Mouse (Mus musculus): ENCODE results near the gene Acox1.
A peak's percentile ranks its signal among the peaks of the same experiment; 100 is the strongest.

The Acox1 gene

DNA sequence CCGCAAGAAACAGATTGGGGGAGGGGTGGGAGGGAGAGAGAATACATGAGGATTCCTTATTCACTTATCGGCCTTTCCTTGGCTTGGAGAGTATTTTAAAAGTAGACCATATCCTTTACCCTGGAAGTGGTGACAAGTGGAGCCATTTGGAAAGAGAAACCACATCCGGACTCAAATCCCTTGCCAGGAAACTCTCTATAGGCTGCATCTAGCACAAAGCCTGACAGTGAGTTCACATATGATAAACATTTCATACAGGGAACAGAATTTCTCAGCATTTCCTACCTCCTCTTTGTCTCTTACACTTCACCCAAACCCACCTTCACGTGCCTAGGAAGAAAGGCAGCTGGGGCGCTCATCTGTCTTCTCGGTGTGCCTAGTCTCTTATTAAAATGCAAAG is 31.6 kb downstream of the Acox1 start:
- DNase-seq, result no peak

DNA sequence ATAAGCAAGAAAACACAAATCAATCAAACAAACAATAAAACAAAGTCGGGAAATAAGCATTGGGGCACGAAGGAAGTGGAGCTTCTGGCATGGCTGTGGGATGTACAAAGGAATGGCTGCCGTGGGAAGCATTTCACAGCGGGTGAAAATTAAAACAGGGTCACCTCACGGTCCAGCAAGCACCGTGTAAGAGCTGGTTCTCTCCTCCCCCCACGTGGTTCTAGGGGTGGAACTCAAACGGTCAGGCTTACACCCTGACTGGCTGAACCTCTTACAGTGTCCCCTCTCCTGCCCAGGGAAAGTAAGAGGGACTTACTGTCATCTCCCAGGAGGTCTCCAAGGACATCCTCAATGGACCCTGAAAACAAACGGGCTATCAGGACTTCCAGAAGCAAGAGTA is 35.8 kb downstream of the Acox1 start:
- no peak for DNase-seq

DNA sequence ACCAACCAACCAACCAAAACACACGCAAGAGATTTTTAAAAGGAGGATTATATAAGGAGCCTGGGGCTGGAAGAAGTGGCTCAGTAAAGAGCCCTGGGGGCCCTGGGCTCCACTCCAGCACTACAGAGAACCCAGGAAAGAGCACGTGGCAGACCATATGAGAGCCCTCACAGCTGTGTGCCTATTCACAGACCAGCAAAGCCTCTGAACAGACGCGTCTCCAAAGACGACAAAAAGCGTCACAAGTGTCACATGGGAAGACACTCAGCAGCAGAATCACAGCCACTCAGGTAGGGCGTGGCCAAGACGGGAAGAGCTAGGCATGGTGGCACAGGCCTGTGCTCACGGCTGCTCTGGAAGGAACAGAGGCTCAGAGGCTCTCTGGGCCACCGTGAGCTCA is 36.7 kb downstream of the Acox1 start:
- no peak for DNase-seq

DNA sequence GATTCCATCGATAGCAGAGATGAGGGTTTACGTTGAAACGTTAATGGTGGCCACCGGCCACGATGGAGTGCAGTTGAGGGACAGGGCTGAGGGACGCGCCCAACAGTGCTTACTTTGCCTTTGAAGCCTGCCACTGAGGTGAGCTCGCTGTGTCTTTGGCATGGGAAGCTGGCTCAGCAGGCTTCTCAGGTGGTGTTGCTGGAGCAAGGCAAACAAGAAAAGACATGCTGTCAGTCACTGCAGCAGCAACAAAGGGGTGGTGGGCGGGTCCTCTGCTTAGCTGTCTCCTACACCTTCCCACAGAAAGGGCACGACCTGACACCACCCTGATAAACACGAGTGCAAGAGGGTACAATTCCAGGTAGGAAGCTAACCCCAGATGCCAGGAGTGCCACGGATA is 37.5 kb downstream of the Acox1 start:
- no peak for DNase-seq

DNA sequence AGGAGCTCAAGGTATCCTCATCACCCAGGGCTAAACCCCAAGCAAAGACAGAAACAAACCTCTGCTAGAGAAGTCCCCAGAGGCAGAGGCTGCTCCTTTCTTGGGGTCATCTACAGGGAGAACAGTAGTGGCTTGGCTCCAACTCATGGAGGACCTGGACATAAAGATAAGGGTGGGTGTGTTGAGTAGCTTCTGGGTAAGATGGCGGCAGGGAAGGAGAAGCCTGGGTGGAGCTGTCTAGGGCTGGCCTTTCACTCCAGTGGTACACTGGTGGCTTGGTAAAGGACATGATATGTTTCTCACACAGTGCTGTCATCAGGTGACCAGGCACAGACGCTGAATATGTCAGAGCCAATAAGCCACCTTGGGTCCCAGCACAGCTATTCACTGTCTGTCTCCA is 47.9 kb downstream of the Acox1 start:
- DNase-seq, result no peak

DNA sequence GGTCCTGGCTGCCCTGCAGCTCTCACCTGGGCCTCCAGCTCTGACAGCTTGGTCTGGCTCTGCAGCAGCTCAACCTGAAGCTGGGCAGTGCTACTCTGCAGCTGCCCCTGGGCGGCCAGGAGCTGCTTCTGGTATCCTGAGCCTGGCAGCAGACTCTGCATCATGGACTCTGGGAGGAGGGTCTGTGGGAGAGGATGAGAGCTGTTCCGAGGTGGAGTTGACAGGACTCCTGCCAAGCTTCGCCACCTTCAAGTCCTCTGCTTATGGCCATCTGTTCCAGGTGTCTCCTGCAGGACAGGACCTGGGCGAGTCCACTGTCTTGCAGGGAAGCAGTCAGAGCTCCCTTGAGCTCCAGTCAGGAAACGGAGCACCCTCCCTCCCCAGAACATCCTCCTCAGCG is 49.5 kb downstream of the Acox1 start:
- peak; percentile 60 to 63 for DNase-seq

DNA sequence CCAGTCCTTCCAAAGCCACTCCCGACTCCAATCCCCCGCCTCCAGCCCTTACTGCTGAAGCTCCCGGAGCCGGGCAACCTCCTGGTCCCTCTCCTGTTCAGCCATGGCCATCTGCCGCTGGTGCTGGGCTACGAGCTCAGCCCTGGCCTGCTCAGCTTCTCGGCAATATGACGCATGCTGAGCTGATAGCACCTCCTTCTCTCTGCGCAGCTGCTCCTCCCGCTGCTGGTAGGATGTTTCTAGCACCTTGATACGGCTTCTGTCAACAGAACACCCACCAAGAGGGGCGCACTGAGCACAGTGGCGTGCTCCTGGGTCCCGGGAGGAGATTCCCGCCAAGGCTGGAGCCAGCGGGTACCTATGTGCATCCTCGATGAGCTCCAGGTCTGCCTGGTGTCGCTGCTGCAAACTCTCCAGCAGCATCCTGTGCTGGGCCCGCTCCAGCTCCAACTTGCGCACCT is 50.1 kb downstream of the Acox1 start:
- DNase-seq, result peak; percentile 79 to 81

DNA sequence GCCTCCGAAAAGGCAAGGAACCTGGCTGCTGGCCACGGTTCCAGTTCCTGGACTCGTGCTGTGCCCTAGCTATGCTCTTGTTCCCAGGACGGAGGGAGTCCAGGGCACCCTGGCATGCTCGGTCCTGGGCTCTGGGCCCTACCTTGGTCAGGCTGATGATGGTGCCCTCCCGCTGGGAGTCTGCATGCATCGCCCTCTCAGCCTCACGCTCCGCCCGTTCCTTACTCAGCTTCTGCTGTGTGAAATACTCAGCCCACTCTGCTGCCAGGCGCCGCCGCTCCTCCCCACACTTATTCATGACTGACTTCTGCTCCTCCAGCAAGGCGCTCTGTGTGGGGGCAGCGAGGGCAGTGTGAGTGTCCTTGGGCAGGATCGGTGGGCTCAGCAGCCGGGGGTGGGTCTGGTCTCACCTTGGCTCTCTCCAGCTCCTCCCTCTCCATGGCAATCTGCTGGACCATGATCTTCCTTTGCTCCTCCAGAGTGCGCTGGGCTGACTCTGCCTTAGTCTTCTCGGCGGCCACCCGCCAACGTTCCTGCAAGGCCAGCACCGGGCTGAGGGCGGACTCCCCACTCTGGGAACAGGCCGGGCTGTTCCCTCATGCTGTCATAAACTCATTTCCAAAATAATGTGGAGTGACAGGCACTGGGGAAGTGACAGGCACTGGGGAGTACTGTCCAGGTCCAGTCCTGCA is 52.4 kb downstream of the Acox1 start:
- DNase-seq, result peak; percentile 62 to 72

DNA sequence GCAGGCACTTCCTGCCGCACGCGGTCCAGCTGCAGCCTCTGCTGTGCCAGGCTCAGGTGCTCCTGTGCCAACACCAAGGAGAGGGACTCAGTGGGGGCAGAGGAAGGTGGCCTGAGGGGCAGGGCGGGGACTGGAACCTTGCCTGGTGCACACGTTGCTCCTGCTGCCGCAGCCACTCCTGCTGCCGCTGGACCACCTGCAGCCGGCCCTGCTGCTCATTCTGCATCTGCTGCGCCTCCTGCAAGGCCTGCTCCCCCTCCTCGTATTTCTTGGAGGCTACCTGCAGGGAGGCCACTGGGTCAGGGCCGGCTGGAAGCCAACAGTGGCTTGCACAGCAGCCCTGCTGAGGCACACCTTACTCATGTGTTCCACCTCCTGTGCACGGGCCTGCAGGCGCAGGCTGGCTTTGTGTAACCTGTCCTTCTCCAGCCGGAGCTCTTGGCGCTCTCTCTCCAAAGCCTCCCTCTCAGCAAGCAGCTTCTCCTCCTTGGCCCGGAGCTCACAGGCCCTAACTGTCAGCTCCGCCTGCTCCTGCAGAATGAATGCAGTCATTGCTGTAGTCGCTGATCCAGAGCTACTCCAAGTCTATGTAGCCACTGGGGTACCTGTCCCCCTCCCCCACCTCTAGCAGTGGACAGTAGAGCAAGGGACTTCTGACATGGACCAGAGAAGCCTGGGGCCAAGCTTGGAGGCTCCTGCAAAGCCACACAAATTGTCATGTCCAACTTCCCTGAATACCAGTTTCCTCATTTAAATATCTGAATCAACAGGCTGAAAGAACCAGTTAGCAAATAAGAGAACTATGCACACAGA is 53.2 kb downstream of the Acox1 start:
- peak; percentile 68 to 70 for DNase-seq

DNA sequence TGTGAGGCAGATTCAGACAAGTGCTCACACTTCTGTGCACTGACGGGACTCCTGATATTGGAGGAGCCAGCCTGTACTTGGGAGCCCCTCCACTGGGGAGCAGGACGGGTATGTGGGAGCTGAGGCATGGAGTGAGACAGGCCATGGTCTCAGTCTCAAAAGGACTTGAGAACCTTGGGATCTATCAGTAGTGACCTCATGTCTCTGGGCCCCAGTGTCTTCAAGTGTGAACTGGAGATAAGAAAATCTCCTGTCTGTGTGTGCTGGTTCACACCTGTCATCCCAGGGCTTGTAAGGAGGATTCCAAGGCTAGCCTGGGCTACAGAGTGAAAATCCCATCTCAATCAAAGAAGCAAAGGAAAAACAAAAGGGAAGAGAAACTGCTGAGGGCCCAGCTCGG is 55.4 kb downstream of the Acox1 start:
- DNase-seq, result no peak

DNA sequence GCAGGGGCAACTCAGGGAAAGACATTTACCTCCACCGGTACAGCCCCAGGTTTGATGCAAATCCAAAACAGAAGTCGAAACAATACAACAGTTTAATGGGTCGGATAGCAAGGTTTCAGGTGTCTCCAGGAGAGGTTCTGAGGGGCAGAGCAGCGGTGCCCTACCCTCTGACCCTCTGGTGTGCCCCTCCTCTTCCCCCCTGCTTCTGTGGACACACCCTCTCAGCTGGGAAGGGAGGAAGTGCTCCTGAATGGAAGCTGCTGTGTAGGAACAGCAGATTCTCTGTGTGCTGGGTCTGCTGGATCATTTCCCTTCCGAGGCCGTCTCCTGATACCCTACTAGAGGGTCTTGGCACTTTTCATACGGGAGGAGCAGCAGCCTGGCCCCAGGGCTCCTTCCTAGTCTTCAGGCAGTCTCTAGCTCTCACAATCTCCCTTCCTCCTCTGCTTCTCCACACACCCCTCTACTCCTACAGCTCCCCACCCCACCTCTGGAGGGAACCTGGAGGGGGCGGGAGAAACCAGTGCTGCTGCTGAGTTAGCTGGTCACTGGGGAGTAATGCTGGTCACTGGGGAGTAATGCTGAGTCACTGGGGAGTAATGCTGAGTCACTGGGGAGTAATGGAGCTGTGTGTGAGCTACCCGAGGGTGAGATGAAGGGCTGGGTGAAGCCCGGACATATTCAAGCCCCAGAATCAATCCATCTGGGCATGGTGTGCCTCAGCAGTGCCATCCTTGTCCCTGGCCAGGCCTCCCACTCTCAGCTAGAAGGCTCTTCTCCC is 56.4 kb downstream of the Acox1 start:
- no peak for DNase-seq

DNA sequence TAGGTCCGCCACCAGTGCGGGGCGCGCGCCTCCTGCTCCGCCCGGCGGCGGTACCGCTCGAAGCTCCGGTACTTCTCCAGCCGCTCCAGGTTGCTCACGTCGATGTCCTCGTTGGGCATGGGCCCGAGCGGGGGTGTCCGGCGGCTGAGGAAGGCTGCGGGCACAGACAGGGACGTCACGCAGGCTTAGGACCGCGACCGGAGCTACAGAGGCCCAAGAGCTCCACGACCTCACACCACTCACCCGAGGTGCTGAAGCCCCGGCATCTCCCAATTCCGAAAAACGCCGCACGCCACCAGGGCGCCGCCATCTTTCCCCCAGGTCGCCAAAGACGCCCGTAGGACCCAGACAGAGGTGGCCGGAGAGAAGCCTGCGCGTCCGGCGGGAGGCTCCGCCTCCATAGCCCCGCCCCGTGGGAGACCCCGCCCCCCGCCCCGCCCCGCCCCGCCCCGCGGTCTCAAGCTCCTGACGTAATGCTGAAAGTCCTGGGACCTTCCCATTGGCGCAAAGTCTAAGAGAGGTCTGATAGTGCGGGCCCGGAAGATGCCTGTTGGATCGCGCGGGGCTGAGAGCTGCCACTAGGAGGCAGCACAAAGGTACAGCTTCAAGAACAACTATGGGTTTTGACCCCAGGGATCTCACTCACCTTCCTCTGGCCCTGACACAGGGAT is 60.2 kb downstream of the Acox1 start, which contains the start of gene Mrpl38:
Gene Mrpl38 (minus strand): TSS at position 401 of the 671 bp plus-strand sequence.
- DNase-seq, result peak; percentile 86

DNA sequence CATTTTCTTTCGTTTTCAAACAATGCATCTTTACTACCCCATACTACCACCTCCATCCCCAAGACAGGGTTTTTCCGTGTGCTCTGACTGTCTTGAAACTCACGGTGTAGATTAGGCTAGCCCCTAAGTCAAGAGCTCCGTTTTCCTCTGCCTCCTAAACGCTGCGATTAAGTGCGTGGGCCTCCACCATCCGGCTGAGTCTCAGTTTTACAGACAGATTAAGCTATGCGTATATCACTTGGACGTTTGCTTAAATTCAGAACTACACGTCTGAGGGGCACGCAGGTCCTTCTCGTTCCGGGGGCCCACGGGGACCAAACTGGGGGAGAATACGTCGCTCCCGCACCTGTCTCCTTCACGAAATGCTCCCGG is 60.8 kb downstream of the Acox1 start:
- DNase-seq, result no peak

DNA sequence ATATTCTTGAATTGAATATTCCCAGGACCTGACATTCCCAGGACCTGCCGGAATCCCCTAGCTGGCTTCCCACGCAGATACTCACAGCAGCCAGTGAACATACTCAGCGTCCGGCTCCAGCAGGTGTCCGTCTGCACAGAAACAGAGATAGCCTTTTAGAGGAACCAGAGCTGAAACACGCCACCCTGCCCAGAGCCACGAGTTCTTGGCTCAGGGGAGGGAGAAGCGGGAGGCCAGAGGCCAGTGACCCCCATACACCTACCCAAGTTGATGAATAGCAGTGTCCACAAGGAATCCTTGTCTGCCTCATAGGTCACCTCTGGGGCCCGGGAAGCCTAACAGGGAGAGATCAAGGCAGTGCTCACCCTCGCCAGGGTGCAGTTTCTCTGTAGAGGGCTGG is 64.7 kb downstream of the Acox1 start:
- no peak for DNase-seq

DNA sequence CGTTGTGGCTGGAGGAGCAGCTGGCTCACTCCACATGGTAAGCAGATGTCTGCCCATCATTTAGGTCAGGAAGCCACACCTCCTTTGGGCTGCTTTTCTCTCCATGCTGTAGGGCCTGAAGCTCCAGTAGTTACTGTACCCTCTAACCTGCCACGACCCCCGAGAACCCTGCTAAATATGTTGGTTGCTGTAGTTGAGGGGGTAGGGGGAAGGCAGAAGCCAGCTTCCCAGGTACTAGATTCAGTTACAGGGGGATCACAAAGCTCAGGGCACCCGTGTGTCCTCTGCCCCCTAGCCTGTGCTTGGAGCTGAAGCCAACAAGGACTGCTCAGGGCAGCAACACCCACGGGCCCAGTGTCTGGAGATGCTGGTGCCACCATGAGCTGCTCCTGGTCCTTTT is 65.3 kb downstream of the Acox1 start:
- DNase-seq, result no peak

DNA sequence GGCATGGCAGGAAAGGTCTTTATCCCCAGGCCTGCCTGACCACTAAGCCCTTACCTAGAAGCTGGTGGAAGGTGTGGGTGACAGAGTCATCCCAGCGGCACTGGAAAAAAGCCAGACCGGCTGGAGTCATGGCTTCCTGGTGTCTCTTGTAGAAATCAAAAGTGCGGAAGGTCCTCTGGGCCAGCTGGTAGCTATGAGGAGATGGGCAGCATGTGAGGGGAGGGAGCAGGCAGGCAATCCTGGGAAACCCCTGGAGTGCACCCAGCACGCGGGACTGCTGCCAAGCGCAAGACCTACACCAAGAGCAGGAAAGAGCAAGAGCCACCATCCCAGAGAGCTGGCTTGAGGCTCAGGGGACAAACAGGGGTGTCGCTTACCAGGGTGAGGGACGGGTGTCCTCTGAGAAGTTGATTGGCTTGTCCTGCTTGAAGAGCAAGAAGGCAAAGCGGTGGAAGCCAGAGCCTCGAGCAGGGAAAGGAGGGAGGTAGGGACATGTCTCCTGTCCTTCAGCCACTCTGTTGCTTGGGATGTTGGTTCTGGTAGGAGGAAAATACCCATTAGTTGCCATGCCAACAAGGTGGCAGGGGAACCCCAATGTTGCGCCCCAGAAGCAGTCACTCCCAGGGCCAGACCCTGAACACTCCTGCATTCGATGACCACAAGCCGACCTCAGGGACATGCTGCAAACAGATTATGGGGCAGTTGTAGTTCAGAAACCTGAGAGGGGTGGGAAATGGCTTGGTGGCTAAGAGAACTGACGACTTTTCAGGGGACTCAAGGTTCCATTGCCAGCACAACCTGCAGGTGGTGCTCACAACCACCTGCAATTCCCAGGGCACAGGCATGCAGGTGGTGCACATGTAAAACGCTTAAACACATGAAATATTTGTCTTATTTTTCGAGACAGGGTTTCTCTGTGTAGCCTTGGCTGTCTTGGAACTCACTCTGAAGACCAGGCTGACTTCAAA is 66.2 kb downstream of the Acox1 start:
- peak in 1 of 2 experiments; percentile 25 for DNase-seq

DNA sequence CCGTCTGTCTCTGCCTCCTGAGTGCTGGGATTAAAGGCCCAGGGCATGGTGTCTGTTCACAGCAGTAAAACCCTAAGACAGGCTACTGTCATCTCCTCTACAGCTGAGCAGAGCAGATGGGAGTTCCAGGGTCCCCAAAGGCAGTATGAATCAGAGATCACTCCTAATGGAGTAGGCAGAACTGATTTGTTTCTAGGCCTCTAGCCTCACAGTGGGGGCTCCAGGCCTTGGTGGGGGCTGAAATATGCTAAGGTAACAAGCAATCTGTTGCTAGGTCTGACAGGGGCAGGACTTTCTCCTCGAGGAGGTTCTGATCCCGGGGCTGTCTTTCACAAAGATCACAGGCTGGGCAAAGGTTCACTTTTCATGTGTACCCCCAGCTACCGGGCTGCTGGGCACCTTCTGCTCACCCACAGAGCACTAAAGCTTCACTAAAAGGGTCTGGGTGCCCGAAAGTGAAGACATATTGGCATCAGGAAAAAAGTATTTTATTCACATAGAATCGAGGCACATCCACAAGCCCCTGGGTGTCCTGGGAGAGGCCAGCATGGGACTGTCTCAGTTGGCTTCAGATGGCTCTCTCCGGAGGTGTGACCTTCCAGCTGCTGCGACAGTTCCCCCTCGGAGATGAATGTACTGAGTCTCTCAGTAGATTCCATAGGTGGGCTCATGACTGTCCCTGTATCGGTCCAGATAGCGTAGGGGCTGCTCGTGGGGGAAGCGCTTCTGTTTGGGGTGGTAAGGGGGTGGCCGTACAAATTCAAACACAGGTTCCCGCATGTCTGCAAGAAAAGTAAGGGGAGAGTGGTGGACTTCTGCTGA is 67.3 kb downstream of the Acox1 start:
- peak in 1 of 2 experiments; percentile 20 for DNase-seq

DNA sequence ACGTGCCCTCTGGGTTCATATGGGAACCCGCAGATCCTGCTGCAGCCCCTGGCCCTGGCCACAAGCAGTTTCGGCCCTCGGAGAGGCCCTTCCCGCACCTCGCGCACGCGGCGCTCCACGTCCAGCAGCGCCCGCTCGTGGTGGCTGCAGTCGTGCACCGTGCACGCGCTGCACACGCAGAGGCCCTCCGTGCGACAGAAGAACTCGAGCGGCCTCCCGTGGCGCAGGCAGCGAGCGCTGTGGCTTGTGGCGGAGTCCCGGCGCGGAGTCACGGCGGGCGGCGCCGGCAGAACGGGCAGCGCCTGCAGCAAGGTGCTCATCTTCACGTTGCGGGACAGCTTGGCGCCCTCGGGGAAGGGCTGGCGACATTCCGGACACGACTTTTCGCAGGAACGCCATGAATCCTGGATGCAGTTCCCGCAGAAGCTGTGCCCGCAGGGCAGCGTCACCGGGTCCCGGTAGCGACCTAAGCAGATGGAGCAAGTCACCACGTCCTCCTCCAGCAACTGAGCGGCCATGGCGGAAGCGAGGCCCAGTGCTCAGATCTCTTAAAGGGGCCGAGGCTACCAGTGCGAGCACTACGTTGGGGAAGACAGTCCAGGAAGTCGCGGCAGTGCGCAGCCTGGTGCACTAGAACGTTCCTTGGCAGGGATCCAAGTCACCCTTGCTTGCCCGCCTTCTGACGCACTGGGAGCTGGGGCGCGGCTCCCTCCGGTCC is 68.2 kb downstream of the Acox1 start, which contains the start of gene Trim65:
Gene Trim65 (minus strand): TSS at position 641 of the 718 bp plus-strand sequence.
- peak; percentile 86 to 89 for DNase-seq

DNA sequence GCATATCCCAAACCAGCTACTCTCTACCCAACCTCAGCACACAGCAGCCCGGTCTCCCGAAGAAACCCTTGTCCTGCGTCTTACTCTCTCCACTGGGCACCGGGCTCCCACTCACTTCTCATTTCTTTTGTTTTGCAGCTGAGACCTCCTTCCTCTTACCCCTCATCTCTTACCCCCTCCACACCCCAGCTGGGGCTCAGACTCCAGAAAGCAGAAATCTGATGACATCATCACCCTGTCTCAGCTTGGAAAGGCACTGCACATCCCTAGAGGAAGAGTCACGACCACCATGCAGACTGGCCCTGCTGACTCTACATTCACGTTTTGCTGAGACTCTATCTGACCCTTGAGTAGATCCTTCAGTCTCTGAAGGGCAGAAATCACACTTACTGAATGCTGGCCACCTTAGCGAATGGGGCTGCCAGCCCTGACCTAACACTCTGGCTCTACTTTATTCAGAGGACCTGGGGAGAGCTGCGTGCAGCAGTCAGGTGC is 68.8 kb downstream of the Acox1 start:
- peak in 1 of 2 experiments; percentile 19 for DNase-seq
